Mouse (Mus musculus) midbrain, embryonic 13.5 days (tissue): ENCODE data around the gene Chrm4. TPM values are rescaled to one million over a fixed set of nuclear protein-coding genes. Genes with fewer than 3 reads are reported as not detected.
A peak's percentile ranks its signal among the peaks of the same experiment; 100 is the strongest.

Source experiments
- ATAC-seq: fragments of 200-750 bp; cut with Nextera tagmentation; 2 replicates; pipeline ENCODE4 v1.8.0; 2017; ENCODE audit warnings: mild to moderate bottlenecking, moderate TSS enrichment, moderate library complexity
- H3K27ac ChIP-seq: fragments of 300-500 bp; sonication (generic); 2 replicates; pipeline ENCODE4 v1.5.1; 2015; ENCODE audit warnings: inconsistent platforms, mild to moderate bottlenecking, moderate library complexity
- H3K27me3 ChIP-seq: fragments of 300-500 bp; sonication (generic); 2 replicates; pipeline ENCODE4 v1.6.1; 2015; ENCODE audit warnings: mild to moderate bottlenecking, inconsistent platforms
- H3K36me3 ChIP-seq: fragments of 300-500 bp; sonication (generic); 2 replicates; pipeline ENCODE4 v1.6.1; 2015; ENCODE audit warnings: mild to moderate bottlenecking, inconsistent platforms
- H3K4me1 ChIP-seq: fragments of 300-500 bp; sonication (generic); replicated peaks from 2 replicates; pipeline ENCODE4 v1.6.1; 2015; ENCODE audit warnings: inconsistent platforms
- H3K4me2 ChIP-seq: fragments of 300-500 bp; sonication (generic); replicated peaks from 2 replicates; pipeline ENCODE4 v1.6.1; 2015; ENCODE audit warnings: moderate library complexity, mild to moderate bottlenecking, inconsistent platforms
- H3K4me3 ChIP-seq: fragments of 300-500 bp; sonication (generic); replicated peaks from 2 replicates; pipeline ENCODE4 v1.5.1; 2015; ENCODE audit warnings: mild to moderate bottlenecking, inconsistent platforms
- H3K9ac ChIP-seq: fragments of 300-500 bp; sonication (generic); replicated peaks from 2 replicates; pipeline ENCODE4 v1.6.1; 2015; ENCODE audit warnings: mild to moderate bottlenecking, inconsistent platforms
- H3K9me3 ChIP-seq: fragments of 300-500 bp; sonication (generic); 2 replicates; pipeline ENCODE4 v1.6.1; 2016; ENCODE audit warnings: mild to moderate bottlenecking, inconsistent platforms
- WGBS: fragments of 180-500 bp; shearing (Covaris S2); methylation state at CpG from one replicate; pipeline ENCODE4 v1.1.7; 2015; 5-methylcytosine and 5-hydroxymethylcytosine counted together
- microRNA-seq: library from miRNA; unstranded; fragments of <30 nt; microRNA quantifications from one replicate; pipeline ENCODE4, GENCODE M21; 2016
- polyA plus RNA-seq: library from polyadenylated mRNA; unstranded; fragments of >200 nt; fragmentation: Nextera tagmentation; extraction: Ambion mirVana; gene quantifications from 2 replicates; pipeline ENCODE4 v1.2.1, GENCODE M21; 2015

Gene Chrm4
- polyA plus RNA-seq, 1 experiment from 2014 or later, result 0.54 TPM

DNA sequence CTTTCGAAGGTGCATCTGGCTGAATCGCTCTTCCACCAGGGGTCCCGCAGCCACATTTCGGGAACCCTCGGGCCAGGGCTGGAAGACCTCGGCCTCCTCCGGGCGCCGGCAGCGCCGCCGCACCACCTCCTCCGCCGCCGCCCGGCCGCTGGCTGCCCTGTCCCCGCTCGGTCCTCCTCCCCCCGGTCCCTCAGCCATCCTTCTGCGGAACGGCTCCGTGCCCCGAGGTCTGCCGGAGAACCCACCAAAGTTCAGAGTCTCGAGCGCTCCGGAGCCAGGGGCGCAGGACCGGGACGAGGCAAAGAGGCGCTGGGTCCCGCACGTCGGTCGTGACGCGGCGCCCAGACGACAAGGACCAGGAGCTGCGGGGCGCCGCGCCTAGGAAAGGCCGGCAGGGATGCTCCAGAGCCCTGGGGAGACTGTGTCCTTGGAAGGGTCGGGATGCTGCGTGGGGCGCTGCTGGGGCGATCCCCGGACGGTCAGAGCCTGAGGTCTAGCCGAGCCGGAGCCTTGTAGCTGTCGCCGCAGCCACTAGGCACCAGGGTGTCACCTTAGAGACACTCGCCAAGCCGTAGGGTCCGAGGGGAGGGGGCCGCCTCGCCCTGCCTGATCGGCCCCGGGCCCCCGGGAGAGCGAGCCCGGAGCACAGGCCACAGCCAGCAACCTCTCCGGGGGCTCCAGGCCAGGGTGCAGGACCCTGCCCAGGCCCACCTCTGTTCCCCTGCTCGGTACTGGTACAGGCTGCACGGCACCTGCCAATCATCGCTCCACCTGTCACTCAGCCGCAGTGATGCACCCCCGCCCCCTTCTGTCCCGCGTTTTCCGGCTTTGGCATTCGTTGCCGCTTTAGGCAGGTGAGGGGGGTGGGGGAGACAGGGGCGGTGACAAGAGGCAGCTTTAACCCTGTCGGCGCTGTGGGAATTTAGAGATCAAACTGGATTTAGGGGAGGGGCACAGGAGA lies 48.8 kb downstream of the Chrm4 start, which contains the start of gene Dgkz:
Gene Dgkz, minus strand, starts transcription at position 284 of the 961 bp plus-strand sequence.
- H3K4me1 ChIP-seq, result peaks cover 54% of the 10 kb centered on the region
- H3K27me3 ChIP-seq, result peaks cover 58% of the 10 kb centered on the region
- H3K36me3 ChIP-seq, result no peaks in the 10 kb centered on the region
- peak within 1 kb of the TSS; percentile 41 for H3K4me3 ChIP-seq
- H3K4me2 ChIP-seq, result peak within 1 kb of the TSS; percentile 61
- peak within 1 kb of the TSS; percentile 59 for H3K9ac ChIP-seq
- peak; percentile 64 for ATAC-seq
- H3K27ac ChIP-seq, result no peak within 1 kb of the TSS
- no peaks in the 10 kb centered on the region for H3K9me3 ChIP-seq
- 1% methylated on average over 77 of the region's 79 CpGs for WGBS

DNA sequence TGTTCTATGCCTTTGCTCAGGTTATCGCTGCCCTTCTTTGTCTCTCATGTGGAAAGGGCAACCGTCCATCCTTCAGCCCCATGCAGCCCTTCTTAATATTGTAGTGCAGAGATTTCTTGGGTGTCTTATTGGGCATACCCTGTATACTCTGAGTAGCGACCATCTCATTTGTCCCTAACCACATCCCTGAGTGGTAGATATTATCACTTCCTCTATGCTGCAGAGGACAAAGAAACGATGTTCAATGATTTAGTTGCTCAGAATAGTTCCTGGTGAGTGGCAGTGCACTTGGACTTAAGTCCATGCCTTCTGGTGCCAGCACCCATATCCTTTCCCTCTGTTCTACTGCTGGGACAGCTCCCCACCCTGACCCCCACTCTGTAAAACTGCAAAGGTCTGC lies 50.9 kb downstream of the Chrm4 start:
- H3K27ac ChIP-seq, result no peak overlapping the region
- peaks cover 45% of the 10 kb centered on the region for H3K27me3 ChIP-seq
- WGBS, result 84% methylated on average over 4 of the region's 4 CpGs
- peaks cover 36% of the 10 kb centered on the region for H3K4me1 ChIP-seq
- H3K36me3 ChIP-seq, result no peaks in the 10 kb centered on the region
- no peaks in the 10 kb centered on the region for H3K9me3 ChIP-seq
- H3K4me2 ChIP-seq, result no peak overlapping the region
- no peak overlapping the region for H3K4me3 ChIP-seq
- no peak for ATAC-seq
- H3K9ac ChIP-seq, result no peak overlapping the region

Small RNAs within 50 kb of the gene (microRNA-seq; reads per million reads assigned to microRNA genes)
- gene Mir6999, result not detected

Other genes starting within 250 kb of the Chrm4 start
- 38.0 and 38.6 TPM in 2 replicates for gene Atg13, start 216.7 kb upstream of the Chrm4 start, polyA plus RNA-seq
- 25.0 and 26.2 TPM in 2 replicates for gene Harbi1, start 216.4 kb upstream of the Chrm4 start, polyA plus RNA-seq
- gene Ambra1, start 197.1 kb upstream of the Chrm4 start, polyA plus RNA-seq, result 23.7 and 26.2 TPM in 2 replicates
- gene Mdk, start 5.0 kb downstream of the Chrm4 start, polyA plus RNA-seq, result 322 and 354 TPM in 2 replicates
- 0.38 TPM in 1 of 2 replicates, not detected in the other for gene Gm9821, start 18.5 kb downstream of the Chrm4 start, polyA plus RNA-seq
- 21.4 and 26.4 TPM in 2 replicates for gene Dgkz, start 48.6 kb downstream of the Chrm4 start, polyA plus RNA-seq
- gene Creb3l1, start 97.3 kb downstream of the Chrm4 start, polyA plus RNA-seq, result 0.98 and 1.2 TPM in 2 replicates
- gene Phf21a, start 165.9 kb downstream of the Chrm4 start, polyA plus RNA-seq, result 44.6 and 48.8 TPM in 2 replicates